Mouse (Mus musculus): ENCODE measurements around the gene Map4k5. TPM values are rescaled to one million over a fixed set of nuclear protein-coding genes. Genes with fewer than 3 reads are reported as not detected.

The Map4k5 gene
- polyA plus RNA-seq, 1 experiment from 2014 or later, result 45.1 TPM

DNA sequence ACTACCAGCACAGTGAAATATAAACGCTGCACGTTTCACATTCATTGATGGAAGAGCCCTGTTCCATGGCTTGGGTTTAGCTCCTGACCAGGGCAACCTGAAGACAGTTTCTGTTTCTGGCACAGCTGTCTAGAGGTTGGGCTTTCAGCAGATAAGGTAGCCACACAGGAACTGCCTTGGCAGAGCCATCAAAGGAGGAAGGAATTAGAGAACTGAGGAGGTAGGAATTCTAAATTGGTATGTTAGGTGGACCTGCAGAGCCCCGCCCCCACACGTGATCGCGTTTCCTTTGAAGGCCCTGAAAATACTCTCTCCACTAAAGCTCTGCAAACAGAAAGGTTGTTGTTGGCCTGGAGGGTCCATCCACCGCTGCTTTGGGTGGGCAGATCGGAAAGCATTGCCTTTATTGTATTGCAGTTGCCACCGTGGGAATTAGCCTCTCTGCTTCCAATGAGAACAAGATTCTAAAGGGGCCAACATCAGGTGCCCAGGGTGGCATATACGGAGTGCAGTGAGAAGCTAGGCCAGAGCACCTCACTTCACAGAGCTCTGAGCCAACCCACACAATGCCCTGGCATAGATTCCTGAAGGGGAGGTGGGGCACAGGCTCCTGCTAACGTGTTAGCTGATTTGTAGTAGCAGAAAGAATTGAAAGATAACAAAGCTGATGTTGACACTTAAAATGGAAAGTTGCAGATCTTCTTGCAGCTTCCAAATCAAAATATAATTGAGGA, 116.2 kb downstream of the Map4k5 start:
- Histone ChIP-seq H3K4me1 (ENCODE audit: control insufficient read depth, insufficient read depth, low read length) (peaks cover 16% of the 10 kb centered on the region), H3K9me3 (ENCODE audit: control insufficient read depth, low read length) (no peaks in the 10 kb centered on the region), H3K27ac (ENCODE audit: low read depth, low read length) (peak overlapping the region; percentile 85; the same call in 1 of the 2 replicates), H3K4me2 (replicated peaks; ENCODE audit: low read depth, low read length) (no peak overlapping the region), H3K36me3 (ENCODE audit: control insufficient read depth, insufficient read depth, low read length) (no peaks in the 10 kb centered on the region), H3K9ac (ENCODE audit: low read depth, low read length) (no peak overlapping the region), H3K27me3 (ENCODE audit: control insufficient read depth, insufficient read depth, low read length) (no peaks in the 10 kb centered on the region), H3K4me3 (ENCODE audit: low read length) (no peak overlapping the region)
- WGBS, result 67% methylated on average over 11 of the region's 11 CpGs
- ATAC-seq (ENCODE audit: low FRiP score, low TSS enrichment), result no peak

DNA sequence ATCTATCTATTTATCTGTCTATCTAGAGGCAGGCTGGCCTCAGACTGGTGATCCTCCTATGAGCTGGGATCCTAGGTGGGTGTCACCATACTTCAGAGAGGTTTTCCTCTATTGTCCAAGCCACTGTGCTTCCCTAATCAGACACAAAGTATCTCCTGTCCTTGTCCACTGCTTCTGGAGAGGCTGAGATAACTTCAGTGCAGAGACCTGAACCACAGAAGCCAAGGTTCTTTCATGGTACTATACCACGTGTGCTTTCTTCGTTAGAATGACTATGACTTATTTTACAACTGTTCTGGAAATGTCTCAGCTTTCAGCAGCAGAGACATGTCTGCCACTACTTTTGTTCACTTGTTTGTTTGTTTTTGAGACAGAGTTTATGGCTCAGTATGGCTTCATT, 124.2 kb downstream of the Map4k5 start:
- no peaks in the 10 kb centered on the region for H3K9me3 ChIP-seq (ENCODE audit: control insufficient read depth, low read length)
- H3K27me3 ChIP-seq (ENCODE audit: control insufficient read depth, insufficient read depth, low read length), result no peaks in the 10 kb centered on the region
- no peak overlapping the region for H3K4me3 ChIP-seq (ENCODE audit: low read length)
- H3K9ac ChIP-seq (ENCODE audit: low read depth, low read length), result no peak overlapping the region
- no peaks in the 10 kb centered on the region for H3K36me3 ChIP-seq (ENCODE audit: control insufficient read depth, insufficient read depth, low read length)
- H3K4me2 ChIP-seq (replicated peaks; ENCODE audit: low read depth, low read length), result no peak overlapping the region
- no peak overlapping the region for H3K27ac ChIP-seq (ENCODE audit: low read depth, low read length)
- ATAC-seq (ENCODE audit: low FRiP score, low TSS enrichment), result no peak
- 47% methylated on average over 2 of the region's 2 CpGs for WGBS
- peaks cover 21% of the 10 kb centered on the region for H3K4me1 ChIP-seq (ENCODE audit: control insufficient read depth, insufficient read depth, low read length)

DNA sequence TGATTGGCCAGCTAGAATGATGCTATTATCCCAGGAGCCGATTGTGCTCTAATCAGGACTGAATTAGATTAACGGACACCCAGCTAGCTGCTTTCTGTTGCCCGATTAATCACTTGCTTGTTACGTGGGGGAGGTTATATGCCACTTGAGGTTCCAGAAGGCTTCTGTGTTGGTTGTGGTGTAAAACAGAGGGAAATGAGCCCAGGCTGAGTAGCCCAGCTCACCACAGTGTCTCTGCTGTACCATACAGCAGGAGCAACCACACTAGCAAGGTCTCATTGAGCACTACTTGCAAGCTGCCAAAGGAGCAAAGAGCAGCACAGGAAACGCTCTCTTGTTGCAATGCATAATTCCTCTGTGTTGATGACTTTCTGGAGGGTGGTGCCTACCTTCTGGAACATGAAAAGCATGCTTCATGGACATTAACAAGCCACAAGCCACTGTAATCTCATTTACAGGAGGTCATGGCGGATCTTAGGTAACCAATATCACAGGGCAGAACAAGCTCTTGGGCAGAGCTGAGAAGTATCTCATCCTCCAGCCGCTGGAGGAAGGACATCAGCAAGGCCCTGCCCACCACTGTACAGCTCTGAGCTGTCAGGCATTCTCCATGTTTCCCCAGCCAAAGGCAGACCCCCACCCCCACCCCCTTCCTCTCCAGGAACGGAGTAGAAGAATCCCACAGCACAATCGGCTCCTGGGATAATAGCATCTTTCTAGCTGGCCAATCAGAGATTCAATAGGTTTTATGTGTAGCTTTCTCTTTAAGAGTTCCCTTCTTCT, 125.3 kb downstream of the Map4k5 start:
- H3K9ac ChIP-seq (ENCODE audit: low read depth, low read length), result no peak overlapping the region
- H3K27me3 ChIP-seq (ENCODE audit: control insufficient read depth, insufficient read depth, low read length), result no peaks in the 10 kb centered on the region
- H3K4me2 ChIP-seq (replicated peaks; ENCODE audit: low read depth, low read length), result no peak overlapping the region
- 57% methylated on average over 9 of the region's 9 CpGs for WGBS
- no peak overlapping the region for H3K27ac ChIP-seq (ENCODE audit: low read depth, low read length)
- H3K4me1 ChIP-seq (ENCODE audit: control insufficient read depth, insufficient read depth, low read length), result peaks cover 21% of the 10 kb centered on the region
- ATAC-seq (ENCODE audit: low FRiP score, low TSS enrichment), result no peak
- H3K4me3 ChIP-seq (ENCODE audit: low read length), result no peak overlapping the region
- H3K9me3 ChIP-seq (ENCODE audit: control insufficient read depth, low read length), result no peaks in the 10 kb centered on the region
- H3K36me3 ChIP-seq (ENCODE audit: control insufficient read depth, insufficient read depth, low read length), result no peaks in the 10 kb centered on the region

DNA sequence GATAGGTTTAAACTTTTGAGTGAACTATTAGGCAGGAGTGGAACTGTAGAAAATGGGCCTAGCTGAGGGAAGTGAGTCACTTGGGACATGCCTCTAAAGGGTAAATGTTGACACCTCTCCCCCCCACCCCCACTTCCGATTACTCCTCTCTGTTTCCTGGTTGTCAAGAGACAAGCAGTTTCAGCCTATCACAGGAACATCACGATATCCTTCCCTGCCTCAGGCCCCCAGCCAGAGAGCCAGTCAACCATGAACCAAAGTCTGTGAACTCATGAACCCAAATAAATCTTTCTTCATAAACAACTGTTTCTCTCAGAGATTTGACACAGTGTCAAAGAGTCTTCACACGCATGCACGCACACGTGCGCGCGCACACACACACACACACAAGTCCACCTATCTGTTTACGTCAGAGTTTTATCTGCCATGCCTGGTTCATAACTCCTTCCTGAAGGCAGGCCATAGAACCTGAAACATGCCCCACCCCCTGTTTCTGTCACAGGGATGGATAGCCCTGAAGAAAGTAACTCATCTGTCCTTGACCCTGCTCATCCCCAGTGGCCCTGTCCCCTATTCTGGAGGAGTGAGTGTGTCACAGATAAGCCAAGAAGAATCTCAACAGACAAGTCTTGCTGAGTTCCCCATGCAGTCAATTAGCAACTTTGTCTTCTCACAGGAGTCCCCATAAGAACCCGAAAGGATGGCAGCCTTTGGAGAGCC, 126.7 kb downstream of the Map4k5 start:
- no peak overlapping the region for H3K4me3 ChIP-seq (ENCODE audit: low read length)
- H3K27ac ChIP-seq (ENCODE audit: low read depth, low read length), result no peak overlapping the region
- H3K9me3 ChIP-seq (ENCODE audit: control insufficient read depth, low read length), result no peaks in the 10 kb centered on the region
- H3K9ac ChIP-seq (ENCODE audit: low read depth, low read length), result no peak overlapping the region
- no peaks in the 10 kb centered on the region for H3K27me3 ChIP-seq (ENCODE audit: control insufficient read depth, insufficient read depth, low read length)
- ATAC-seq (ENCODE audit: low FRiP score, low TSS enrichment), result peak; percentile 61; the same call in 1 of the 2 replicates
- peaks cover 21% of the 10 kb centered on the region for H3K4me1 ChIP-seq (ENCODE audit: control insufficient read depth, insufficient read depth, low read length)
- no peaks in the 10 kb centered on the region for H3K36me3 ChIP-seq (ENCODE audit: control insufficient read depth, insufficient read depth, low read length)
- WGBS, result 51% methylated on average over 10 of the region's 10 CpGs
- no peak overlapping the region for H3K4me2 ChIP-seq (replicated peaks; ENCODE audit: low read depth, low read length)

DNA sequence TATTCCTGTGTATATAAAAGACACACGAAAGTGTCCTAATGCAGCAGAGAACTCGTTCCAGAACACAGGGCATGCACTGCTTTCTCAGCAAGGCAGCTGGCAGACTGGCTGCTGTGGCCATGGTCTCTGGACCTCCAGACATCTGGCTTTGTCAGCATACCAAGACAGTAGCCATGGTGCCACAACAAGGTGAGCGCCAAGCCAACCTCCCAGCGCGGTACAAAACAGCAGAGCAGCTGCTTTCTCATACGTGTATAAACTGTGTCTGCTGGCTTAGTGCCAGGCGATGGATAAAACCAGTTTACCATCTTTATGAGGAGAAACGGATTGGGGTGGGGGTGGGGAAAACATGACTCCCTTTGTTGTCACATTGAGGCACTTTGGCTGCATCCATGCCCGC, 127.5 kb downstream of the Map4k5 start:
- Histone ChIP-seq H3K9me3 (ENCODE audit: control insufficient read depth, low read length) (no peaks in the 10 kb centered on the region), H3K4me2 (replicated peaks; ENCODE audit: low read depth, low read length) (no peak overlapping the region), H3K27me3 (ENCODE audit: control insufficient read depth, insufficient read depth, low read length) (no peaks in the 10 kb centered on the region), H3K4me3 (ENCODE audit: low read length) (no peak overlapping the region), H3K4me1 (ENCODE audit: control insufficient read depth, insufficient read depth, low read length) (peaks cover 21% of the 10 kb centered on the region), H3K9ac (ENCODE audit: low read depth, low read length) (no peak overlapping the region), H3K36me3 (ENCODE audit: control insufficient read depth, insufficient read depth, low read length) (no peaks in the 10 kb centered on the region), H3K27ac (ENCODE audit: low read depth, low read length) (no peak overlapping the region)
- WGBS, result 80% methylated on average over 9 of the region's 9 CpGs
- ATAC-seq (ENCODE audit: low FRiP score, low TSS enrichment), result no peak

DNA sequence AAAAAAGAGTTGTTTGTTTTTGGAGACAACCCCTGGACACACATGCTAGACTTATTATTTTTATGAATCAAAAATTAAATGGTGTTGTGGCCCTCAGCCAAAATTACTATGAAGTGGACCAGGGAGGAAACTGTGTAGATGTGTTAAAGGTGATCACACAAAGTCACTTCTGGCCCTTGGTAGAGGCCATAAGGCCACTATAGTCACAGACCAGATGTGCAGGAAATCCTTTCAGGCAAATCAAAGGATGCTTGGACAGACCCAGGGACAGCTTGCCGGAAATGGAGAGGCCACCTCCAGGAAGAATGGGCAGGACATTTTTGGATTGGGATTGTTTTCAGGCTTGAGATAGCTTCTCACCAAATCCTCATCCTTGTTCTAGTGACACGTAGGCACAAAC, 131.4 kb downstream of the Map4k5 start:
- ATAC-seq (ENCODE audit: low FRiP score, low TSS enrichment), result no peak
- no peak overlapping the region for H3K27ac ChIP-seq (ENCODE audit: low read depth, low read length)
- H3K4me1 ChIP-seq (ENCODE audit: control insufficient read depth, insufficient read depth, low read length), result peaks cover 19% of the 10 kb centered on the region; the same call in 1 of the 2 replicates
- H3K4me3 ChIP-seq (ENCODE audit: low read length), result no peak overlapping the region
- H3K4me2 ChIP-seq (replicated peaks; ENCODE audit: low read depth, low read length), result no peak overlapping the region
- no peaks in the 10 kb centered on the region for H3K9me3 ChIP-seq (ENCODE audit: control insufficient read depth, low read length)
- 73% methylated on average over 2 of the region's 2 CpGs for WGBS
- H3K36me3 ChIP-seq (ENCODE audit: control insufficient read depth, insufficient read depth, low read length), result no peaks in the 10 kb centered on the region
- H3K27me3 ChIP-seq (ENCODE audit: control insufficient read depth, insufficient read depth, low read length), result no peaks in the 10 kb centered on the region; the same call in 1 of the 2 replicates
- H3K9ac ChIP-seq (ENCODE audit: low read depth, low read length), result no peak overlapping the region

DNA sequence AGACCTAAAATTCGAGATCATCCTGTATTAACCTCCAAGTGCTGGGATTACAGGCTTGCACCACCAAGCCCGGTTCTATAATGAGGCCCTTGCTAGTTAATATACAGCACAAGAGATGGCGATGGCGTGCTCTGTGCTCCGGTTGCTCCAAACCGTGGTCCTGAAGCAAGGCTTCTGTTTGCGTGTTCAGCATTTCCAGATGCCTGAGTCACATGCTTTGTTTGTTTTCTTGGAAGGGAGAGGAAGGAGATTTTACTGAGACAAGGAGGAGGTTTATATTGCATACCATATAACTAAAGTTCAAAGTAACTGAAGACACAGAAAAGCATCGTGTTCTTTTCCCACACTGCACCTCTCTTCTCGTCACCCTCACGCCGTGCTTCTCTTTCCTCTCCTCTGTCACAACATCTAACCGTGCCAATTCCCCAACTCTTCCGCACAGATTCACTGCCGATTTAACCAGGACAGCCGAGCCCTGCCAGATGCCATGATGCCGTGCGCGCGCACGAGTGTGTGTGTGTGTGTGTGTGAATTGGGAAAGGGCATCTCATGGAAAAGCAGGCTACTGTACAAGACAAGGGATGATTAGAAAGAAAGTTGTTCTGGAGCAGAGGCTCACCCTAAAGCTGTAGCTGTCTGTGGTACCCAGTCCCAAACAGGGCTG, 132.1 kb downstream of the Map4k5 start:
- 0 out of 2 replicates have a peak overlapping the region, but pooled peaks have one; percentile 0 for H3K27ac ChIP-seq (ENCODE audit: low read depth, low read length)
- no peak overlapping the region for H3K9ac ChIP-seq (ENCODE audit: low read depth, low read length)
- H3K36me3 ChIP-seq (ENCODE audit: control insufficient read depth, insufficient read depth, low read length), result no peaks in the 10 kb centered on the region
- no peak overlapping the region for H3K4me2 ChIP-seq (replicated peaks; ENCODE audit: low read depth, low read length)
- H3K27me3 ChIP-seq (ENCODE audit: control insufficient read depth, insufficient read depth, low read length), result peaks cover 3% of the 10 kb centered on the region; the same call in 1 of the 2 replicates
- no peaks in the 10 kb centered on the region for H3K9me3 ChIP-seq (ENCODE audit: control insufficient read depth, low read length)
- no peak for ATAC-seq (ENCODE audit: low FRiP score, low TSS enrichment)
- peaks cover 11% of the 10 kb centered on the region; the same call in 1 of the 2 replicates for H3K4me1 ChIP-seq (ENCODE audit: control insufficient read depth, insufficient read depth, low read length)
- no peak overlapping the region for H3K4me3 ChIP-seq (ENCODE audit: low read length)
- 78% methylated on average over 20 of the region's 20 CpGs for WGBS

DNA sequence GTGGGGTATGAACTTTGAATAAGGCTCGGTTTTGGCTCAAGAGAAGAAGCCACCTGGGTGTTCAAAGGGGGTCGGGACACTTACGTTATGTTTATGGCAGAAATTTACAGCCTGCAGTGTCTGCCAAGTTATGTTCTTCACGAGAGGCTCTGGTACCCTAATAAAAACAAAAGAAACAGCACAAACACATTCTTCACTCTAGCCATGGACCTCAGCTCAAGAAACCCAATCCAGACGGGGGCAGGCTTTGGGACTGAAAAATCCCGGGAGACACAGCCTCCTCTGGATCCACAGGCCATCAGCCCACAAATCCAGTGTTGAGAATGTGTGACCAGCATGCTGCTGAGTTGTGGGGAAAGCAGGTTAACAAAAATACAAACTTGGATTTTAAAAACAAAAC, 133.0 kb downstream of the Map4k5 start:
- Histone ChIP-seq H3K27me3 (ENCODE audit: control insufficient read depth, insufficient read depth, low read length) (peaks cover 3% of the 10 kb centered on the region; the same call in 1 of the 2 replicates), H3K9me3 (ENCODE audit: control insufficient read depth, low read length) (no peaks in the 10 kb centered on the region), H3K9ac (ENCODE audit: low read depth, low read length) (no peak overlapping the region), H3K4me3 (ENCODE audit: low read length) (no peak overlapping the region), H3K27ac (ENCODE audit: low read depth, low read length) (peak overlapping the region; percentile 48; the same call in 1 of the 2 replicates), H3K4me1 (ENCODE audit: control insufficient read depth, insufficient read depth, low read length) (0 out of 2 replicates have a peak, but pooled peaks cover 7% of the 10 kb centered on the region), H3K4me2 (replicated peaks; ENCODE audit: low read depth, low read length) (no peak overlapping the region), H3K36me3 (ENCODE audit: control insufficient read depth, insufficient read depth, low read length) (no peaks in the 10 kb centered on the region)
- 22% methylated on average over 6 of the region's 6 CpGs for WGBS
- ATAC-seq (ENCODE audit: low FRiP score, low TSS enrichment), result no peak

Measured in kidney, embryonic 14.5 days (tissue).